Mouse (Mus musculus) cortical plate, adult 2 months (tissue): ENCODE results near the gene Tmem91.

Source experiments
- CTCF ChIP-seq: fragments of 200-500 bp; IDR thresholded peaks from 2 replicates; pipeline ENCODE4 v1.5.1; 2011; ENCODE audit warnings: mild to moderate bottlenecking, control low read depth, low read length; ENCODE audit not compliant: insufficient read depth; ENCODE audit errors: extremely low read depth
- POLR2A ChIP-seq: fragments of 200-500 bp; IDR thresholded peaks from 2 replicates; pipeline ENCODE4 v1.6.1; 2011; ENCODE audit warnings: mild to moderate bottlenecking, low read length, control low read depth; ENCODE audit not compliant: insufficient read depth; ENCODE audit errors: extremely low read depth

GRCm38 (mm10) chr7:25699851-25700250 lies 24.9 kb upstream of the Tmem91 start:
- TF ChIP-seq CTCF = no peak
- TF ChIP-seq POLR2A = no peak
